Mouse (Mus musculus) kidney, adult 8-10 months (tissue): Measurements from ENCODE around the gene BC048671.

Experiments used
- DNase-seq, 2 experiments: peaks; one replicate each; pipeline ENCODE4 v3.0.0; 2022

Gene BC048671

GRCm38 (mm10) chr6:90300919-90301318 lies at the start of gene BC048671:
Gene BC048671 (plus strand): TSS chr6:90301219.
- no peak for DNase-seq

- peak in 1 of 2 experiments; percentile 47 for DNase-seq
These were observed 12.8 kb upstream of the BC048671 start for GRCm38 (mm10) chr6:90288265-90288664.

GRCm38 (mm10) chr6:90306315-90306975 lies 5.4 kb downstream of the BC048671 start:
- no peak for DNase-seq

- DNase-seq = no peak
These were observed 8.1 kb downstream of the BC048671 start for GRCm38 (mm10) chr6:90308839-90309778.

GRCm38 (mm10) chr6:90315961-90316360 lies 14.9 kb downstream of the BC048671 start:
- DNase-seq = no peak

GRCm38 (mm10) chr6:90317510-90318258 lies 16.7 kb downstream of the BC048671 start:
- no peak for DNase-seq

GRCm38 (mm10) chr6:90319019-90319418 lies 18.0 kb downstream of the BC048671 start:
- no peak for DNase-seq

- no peak for DNase-seq
These were observed 18.6 kb downstream of the BC048671 start for GRCm38 (mm10) chr6:90319475-90320191.

GRCm38 (mm10) chr6:90320429-90320828 lies 19.4 kb downstream of the BC048671 start:
- DNase-seq = peak; percentile 44 to 47

- DNase-seq = no peak
These were observed 20.8 kb downstream of the BC048671 start for GRCm38 (mm10) chr6:90321811-90322210.

- DNase-seq = no peak
These were observed 23.0 kb downstream of the BC048671 start for GRCm38 (mm10) chr6:90324026-90324425.

- DNase-seq = no peak
These were observed 23.4 kb downstream of the BC048671 start for GRCm38 (mm10) chr6:90324463-90324862.

- DNase-seq = peak in 1 of 2 experiments; percentile 22
These were observed 24.0 kb downstream of the BC048671 start, which contains the start of gene Chst13 for GRCm38 (mm10) chr6:90324991-90325390. Gene Chst13 (minus strand): TSS chr6:90325185.

GRCm38 (mm10) chr6:90327670-90328069 lies 26.7 kb downstream of the BC048671 start:
- DNase-seq = peak in 1 of 2 experiments; percentile 32

GRCm38 (mm10) chr6:90329953-90330352 lies 28.9 kb downstream of the BC048671 start:
- DNase-seq = no peak

- peak; percentile 61 to 72 for DNase-seq
These were observed 31.8 kb downstream of the BC048671 start, which contains the start of gene Uroc1 for GRCm38 (mm10) chr6:90332561-90333425. Gene Uroc1 (plus strand): TSS chr6:90333284.

- no peak for DNase-seq
These were observed 33.2 kb downstream of the BC048671 start for GRCm38 (mm10) chr6:90334244-90334643.

GRCm38 (mm10) chr6:90342343-90342742 lies 41.3 kb downstream of the BC048671 start:
- DNase-seq = no peak

GRCm38 (mm10) chr6:90347183-90347582 lies 46.2 kb downstream of the BC048671 start:
- no peak for DNase-seq

- DNase-seq = no peak
These were observed 47.5 kb downstream of the BC048671 start for GRCm38 (mm10) chr6:90348500-90348899.

- DNase-seq = no peak
These were observed 49.0 kb downstream of the BC048671 start for GRCm38 (mm10) chr6:90350011-90350410.
